Mouse (Mus musculus): Measurements from ENCODE around the gene Mlec.
"Not testable (repeated sequence)": the region's sequence is repeated elsewhere in the genome, so short reads cannot be mapped to it uniquely, and the experiment has no call there.

The Mlec gene

GRCm38 (mm10) chr5:115149675-115150459 is 8.1 kb downstream of the Mlec start:
- DNase-seq: peak; percentile 4

GRCm38 (mm10) chr5:115148872-115149271 is 9.1 kb downstream of the Mlec start:
- DNase-seq: not testable (repeated sequence)

GRCm38 (mm10) chr5:115148378-115148777 is 9.6 kb downstream of the Mlec start:
- DNase-seq: peak; percentile 4

- peak; percentile 32 for DNase-seq
Observed at GRCm38 (mm10) chr5:115147388-115147787, 10.6 kb downstream of the Mlec start.

- DNase-seq: peak; percentile 3
Observed at GRCm38 (mm10) chr5:115146747-115147130, 11.2 kb downstream of the Mlec start.

- peak; percentile 6 for DNase-seq
Observed at GRCm38 (mm10) chr5:115145976-115146746, 11.8 kb downstream of the Mlec start.

GRCm38 (mm10) chr5:115145253-115145968 is 12.6 kb downstream of the Mlec start:
- peak; percentile 13 for DNase-seq

GRCm38 (mm10) chr5:115144471-115144870 is 13.5 kb downstream of the Mlec start:
- no peak for DNase-seq

- no peak for DNase-seq
Observed at GRCm38 (mm10) chr5:115143552-115143951, 14.4 kb downstream of the Mlec start.

- no peak for DNase-seq
Observed at GRCm38 (mm10) chr5:115142166-115142697, 15.7 kb downstream of the Mlec start.

GRCm38 (mm10) chr5:115140726-115141125 is 17.3 kb downstream of the Mlec start:
- DNase-seq: no peak

GRCm38 (mm10) chr5:115139124-115139523 is 18.9 kb downstream of the Mlec start:
- no peak for DNase-seq

- DNase-seq: peak; percentile 94
Observed at GRCm38 (mm10) chr5:115134234-115135165, 23.5 kb downstream of the Mlec start, which contains the start of gene Unc119b. Gene Unc119b, minus strand, starts transcription at chr5:115134975.

GRCm38 (mm10) chr5:115133358-115134066 is 24.5 kb downstream of the Mlec start:
- no peak for DNase-seq

- no peak for DNase-seq
Observed at GRCm38 (mm10) chr5:115132465-115132864, 25.5 kb downstream of the Mlec start.

GRCm38 (mm10) chr5:115129328-115129727 is 28.7 kb downstream of the Mlec start:
- DNase-seq: peak; percentile 5

GRCm38 (mm10) chr5:115127421-115128179 is 30.4 kb downstream of the Mlec start:
- peak; percentile 21 for DNase-seq

- DNase-seq: no peak
Observed at GRCm38 (mm10) chr5:115126578-115127312, 31.2 kb downstream of the Mlec start.

GRCm38 (mm10) chr5:115125211-115125871 is 32.6 kb downstream of the Mlec start:
- peak; percentile 92 for DNase-seq
